Mouse (Mus musculus): ENCODE measurements around the gene Lrp6.

DNA sequence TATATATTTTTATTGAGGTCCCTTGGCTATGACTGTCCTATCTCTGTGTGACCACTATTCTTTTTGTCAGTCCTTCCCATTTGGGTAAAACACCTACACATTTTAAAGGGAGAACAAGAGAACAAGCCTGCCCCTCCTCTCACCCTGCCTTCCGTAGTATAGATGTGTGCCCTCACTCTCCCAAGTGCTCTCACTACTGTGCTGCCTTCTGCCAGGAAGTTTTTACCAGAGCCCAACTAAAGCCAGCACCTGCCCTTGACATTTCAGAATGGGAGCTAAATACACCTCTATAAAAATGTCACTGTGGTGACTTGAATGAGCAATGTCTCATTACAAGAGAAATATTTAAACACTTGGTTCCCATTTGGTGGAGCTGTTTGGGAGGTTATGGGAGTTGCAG, 108.4 kb downstream of the Lrp6 start:
- TF ChIP-seq CTCF (IDR thresholded peaks at IDR 0.05; ENCODE audit: control insufficient read depth, insufficient read depth, low read length) = no peak
- TF ChIP-seq POLR2A (IDR thresholded peaks at IDR 0.05; ENCODE audit: borderline replicate concordance, control insufficient read depth, low read depth, low read length) = no peak

All from bone marrow, adult 2 months (tissue).